Mouse (Mus musculus) G1E (cell line): ENCODE measurements around the gene H2-DMb2. TPM values are rescaled to one million over a fixed set of nuclear protein-coding genes. Genes with fewer than 3 reads are reported as not detected.
A peak's percentile ranks its signal among the peaks of the same experiment; 100 is the strongest.

Experiments
- ATAC-seq: 2 replicates; pipeline ENCODE4 v1.8.0; 2016; ENCODE audit warnings: mild to moderate bottlenecking; ENCODE audit not compliant: insufficient number of reproducible peaks, poor library complexity, low FRiP score, severe bottlenecking; ENCODE audit errors: extremely low read depth
- DNase-seq: peaks from one replicate; pipeline ENCODE4 v3.0.0; 2012; ENCODE audit warnings: low spot score
- H3K27me3 ChIP-seq: 2 replicates; pipeline ENCODE4 v1.6.1; 2012; ENCODE audit warnings: mild to moderate bottlenecking, low read length, inconsistent platforms; ENCODE audit not compliant: insufficient read depth
- H3K36me3 ChIP-seq: replicated peaks from 2 replicates; pipeline ENCODE3; 2012; ENCODE audit warnings: mild to moderate bottlenecking, inconsistent platforms
- H3K4me1 ChIP-seq: 2 replicates; pipeline ENCODE4 v1.6.1; 2012; ENCODE audit warnings: low read depth, low read length, inconsistent platforms, mixed read lengths; ENCODE audit not compliant: insufficient read depth
- H3K4me3 ChIP-seq: 2 replicates; pipeline ENCODE4 v1.5.1; 2012; ENCODE audit warnings: low read depth, mild to moderate bottlenecking, inconsistent platforms, low read length, moderate library complexity, mixed read lengths
- H3K9me3 ChIP-seq: replicated peaks from 2 replicates; pipeline ENCODE4 v1.6.1; 2012; ENCODE audit warnings: inconsistent platforms
- CTCF ChIP-seq: IDR thresholded peaks from 2 replicates; pipeline ENCODE4 v1.5.1; 2012; ENCODE audit warnings: low read depth, low read length, inconsistent platforms, mixed read lengths
- GATA1 ChIP-seq: IDR thresholded peaks from 2 replicates; pipeline ENCODE4 v1.6.1; 2012; ENCODE audit warnings: borderline replicate concordance, low read length, inconsistent platforms, mixed read lengths
- GATA2 ChIP-seq: IDR thresholded peaks from 2 replicates; pipeline ENCODE4 v1.6.1; 2012; ENCODE audit warnings: low read depth, low read length, inconsistent platforms, borderline replicate concordance
- POLR2AphosphoS5 ChIP-seq: IDR thresholded peaks from 2 replicates; pipeline ENCODE4 v1.6.1; 2012; ENCODE audit warnings: low read depth, low read length, inconsistent platforms; ENCODE audit not compliant: insufficient replicate concordance
- TAL1 ChIP-seq: conservative IDR thresholded peaks from 2 replicates; pipeline ENCODE4 v1.6.1; 2012; ENCODE audit warnings: low read depth, low read length, inconsistent platforms, mixed read lengths
- polyA plus RNA-seq: library from polyadenylated mRNA; stranded (reverse); fragments of >175 nt; gene quantifications from 2 replicates; pipeline ENCODE4 v1.2.3, GENCODE M21; 2012
- total RNA-seq, 2 experiments: library from RNA; stranded (forward) in 1 of 2; stranded (reverse) in 1 of 2; fragments of 200-1000 nt in 1 of 2; fragments of >200 nt in 1 of 2; fragmentation: Nextera tagmentation in 1 of 2; gene quantifications; 2 replicates each; pipeline ENCODE4 v1.2.3; 2014 to 2017

The H2-DMb2 gene
- total and polyA plus RNA-seq, 3 experiments: not detected

DNA sequence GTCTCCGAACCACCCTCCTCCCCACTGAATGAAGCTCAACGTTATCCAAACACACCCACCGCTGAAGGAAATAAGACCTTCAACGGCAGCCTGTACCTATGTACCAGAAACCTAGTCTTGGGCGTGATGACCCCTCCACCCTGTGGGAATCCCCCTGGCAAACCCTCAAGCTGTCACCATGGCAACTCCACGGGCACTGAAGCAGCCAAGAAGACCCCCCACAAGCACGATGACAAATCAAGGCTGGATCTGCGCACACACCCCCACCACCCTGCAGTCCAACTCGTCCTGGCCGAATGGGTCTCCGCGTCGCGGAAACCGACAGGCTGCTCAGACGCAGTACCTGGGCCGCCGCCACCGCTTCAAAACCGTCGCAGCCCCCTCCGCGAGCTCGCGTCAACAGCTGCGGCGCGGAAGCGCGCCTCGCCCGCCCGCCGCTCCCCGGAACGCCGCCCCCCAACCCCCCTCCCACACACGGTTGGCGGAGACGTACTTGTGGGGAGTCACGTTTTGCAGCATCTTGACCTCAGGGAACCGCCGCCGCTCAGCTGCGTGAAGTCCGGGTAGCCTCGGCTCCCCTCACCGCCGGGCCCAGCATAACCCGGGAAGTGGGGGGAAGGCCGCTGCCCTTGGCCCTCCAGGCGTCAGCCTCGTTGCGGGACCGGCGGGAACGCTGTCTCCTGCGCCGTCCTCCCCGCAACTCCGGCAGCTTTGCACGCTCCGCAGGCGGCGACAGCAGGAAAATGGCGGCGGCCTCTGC is 24.8 kb upstream of the H2-DMb2 start:
- peak; percentile 30 for DNase-seq
- no peaks in the 10 kb centered on the region for H3K9me3 ChIP-seq
- ATAC-seq: no peak
- H3K36me3 ChIP-seq: peaks cover 71% of the 10 kb centered on the region
- peaks cover 40% of the 10 kb centered on the region for H3K4me1 ChIP-seq
- no peak; the same call in 1 of the 2 replicates for TF ChIP-seq POLR2AphosphoS5
- TF ChIP-seq GATA2: no peak
- TF ChIP-seq GATA1: no peak
- TF ChIP-seq TAL1: no peak
- no peak for TF ChIP-seq CTCF
- peak overlapping the region; percentile 99 for H3K4me3 ChIP-seq
- no peaks in the 10 kb centered on the region for H3K27me3 ChIP-seq

- Histone ChIP-seq H3K4me1 (peaks cover 40% of the 10 kb centered on the region), H3K36me3 (peaks cover 69% of the 10 kb centered on the region)
- ATAC-seq: no peak
Measured at GRCm38 (mm10) chr17:34118873-34119248, 24.2 kb upstream of the H2-DMb2 start.

DNA sequence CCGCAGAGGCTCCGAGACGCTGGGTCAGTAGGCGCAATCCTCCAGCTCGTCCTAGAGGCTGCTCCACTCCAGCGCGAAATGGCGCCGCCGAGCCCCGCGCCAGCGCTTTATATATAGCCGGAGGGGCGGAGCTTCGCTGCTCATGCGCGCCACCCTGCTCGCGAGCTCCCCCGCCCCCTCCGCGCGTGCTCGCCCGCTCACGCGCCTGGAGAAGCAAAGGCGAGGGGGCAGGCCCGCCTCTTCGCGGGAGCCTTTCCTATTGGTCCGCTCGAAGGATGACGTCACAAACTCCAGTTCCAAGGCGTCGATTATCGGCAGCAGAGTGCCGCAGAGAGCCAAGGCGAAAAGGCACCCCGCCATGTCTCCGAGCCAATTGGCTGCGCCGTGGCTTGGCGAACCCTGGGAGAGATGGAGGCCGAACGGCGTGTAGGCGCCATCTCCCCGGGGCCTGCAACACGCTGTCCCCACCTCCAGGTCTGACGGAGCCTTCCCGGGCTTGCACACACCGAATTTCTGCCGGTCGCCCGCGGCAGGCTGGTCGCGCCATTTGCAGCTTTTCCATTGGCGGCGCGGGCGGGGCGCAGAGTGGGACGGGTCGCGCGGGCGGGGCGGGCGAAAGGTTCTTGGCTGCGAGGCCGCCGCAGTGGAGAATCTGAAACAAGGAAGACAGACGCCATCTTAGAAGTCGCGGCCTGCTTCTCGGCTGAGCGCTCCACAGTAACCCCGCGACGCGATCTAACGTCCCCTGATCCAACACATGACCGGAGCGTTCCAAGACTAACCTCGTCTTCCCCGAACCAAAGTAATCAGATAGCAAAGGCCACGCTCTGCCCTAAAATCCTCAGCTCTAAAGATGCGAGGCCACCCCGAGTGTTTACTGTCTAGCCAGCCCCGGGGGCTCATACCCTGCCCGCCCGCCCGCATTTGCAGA is 23.6 kb upstream of the H2-DMb2 start, which contains the start of gene H2-DMa:
Gene H2-DMa (plus strand): TSS at position 293 of the 931 bp plus-strand sequence.
- Histone ChIP-seq H3K36me3 (peaks cover 65% of the 10 kb centered on the region), H3K4me3 (peak within 1 kb of the TSS; percentile 99), H3K9me3 (no peaks in the 10 kb centered on the region), H3K4me1 (peaks cover 39% of the 10 kb centered on the region), H3K27me3 (no peaks in the 10 kb centered on the region)
- DNase-seq (peak; percentile 97), ATAC-seq (peak; percentile 58)
- TF ChIP-seq GATA2: no peak
- peak; percentile 98; the same call in 1 of the 2 replicates for TF ChIP-seq POLR2AphosphoS5
- TF ChIP-seq GATA1: no peak

More at GRCm38 (mm10) chr17:34118873-34119248, 24.2 kb upstream of the H2-DMb2 start:
- peak; percentile 76 for DNase-seq
- Histone ChIP-seq H3K9me3 (no peaks in the 10 kb centered on the region), H3K27me3 (no peaks in the 10 kb centered on the region), H3K4me3 (peak overlapping the region; percentile 99)
- no peak for TF ChIP-seq GATA1
- TF ChIP-seq POLR2AphosphoS5: no peak; the same call in 1 of the 2 replicates
- no peak for TF ChIP-seq CTCF
- TF ChIP-seq TAL1: no peak
- TF ChIP-seq GATA2: no peak

DNA sequence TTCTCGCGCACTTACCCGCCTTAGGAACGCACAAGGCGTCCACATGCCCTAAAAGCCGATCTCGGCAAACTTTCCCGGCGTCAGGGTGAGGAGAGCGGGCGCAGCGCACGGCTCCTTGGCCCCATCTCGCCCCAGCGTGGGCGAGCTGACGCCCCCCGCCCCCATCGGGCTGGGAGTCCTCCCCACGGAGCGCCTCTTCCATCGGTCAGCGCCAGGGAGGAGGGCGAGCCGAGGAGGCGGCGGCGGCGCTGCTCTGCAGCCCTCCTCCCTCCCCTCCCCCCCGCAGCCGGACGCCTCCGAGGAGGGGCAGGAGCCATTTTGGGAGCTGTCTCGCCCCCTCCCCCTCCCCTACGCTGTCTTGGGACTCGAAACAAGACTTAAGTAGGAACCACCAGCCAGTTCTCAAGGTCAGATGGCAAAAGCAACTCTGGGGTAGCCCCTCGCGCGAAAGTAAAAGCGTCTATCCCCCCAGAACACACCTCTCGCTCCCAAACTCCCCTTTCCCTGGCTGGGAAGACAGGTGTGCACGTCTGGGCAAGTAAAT is 22.9 kb upstream of the H2-DMb2 start:
- Histone ChIP-seq H3K27me3 (no peaks in the 10 kb centered on the region), H3K9me3 (no peaks in the 10 kb centered on the region), H3K4me1 (peaks cover 38% of the 10 kb centered on the region), H3K36me3 (peaks cover 60% of the 10 kb centered on the region), H3K4me3 (peak overlapping the region; percentile 99)
- ATAC-seq (no peak), DNase-seq (peak; percentile 79)
- 0 out of 2 replicates have a peak, but pooled peaks have one; percentile 69 for TF ChIP-seq POLR2AphosphoS5
- no peak for TF ChIP-seq TAL1

DNA sequence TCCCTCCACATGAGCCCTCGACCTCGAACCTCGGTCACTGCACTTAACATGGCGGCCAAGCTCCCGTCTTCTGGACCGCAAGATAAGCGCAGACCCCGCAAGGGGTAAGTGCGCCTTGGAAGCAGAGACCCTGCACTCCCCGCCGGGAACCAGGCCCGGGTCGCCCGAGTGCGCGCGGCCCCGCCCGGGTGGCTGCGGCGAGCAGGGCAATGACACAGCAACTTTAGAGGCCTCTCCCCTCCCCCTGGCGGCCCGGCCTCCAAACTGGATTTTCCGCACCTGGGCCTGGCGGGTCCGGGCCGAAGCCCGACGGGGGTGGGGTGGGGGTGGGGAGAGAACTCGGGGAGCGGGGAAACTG is 22.3 kb upstream of the H2-DMb2 start:
- peaks cover 59% of the 10 kb centered on the region for H3K36me3 ChIP-seq
- no peak for ATAC-seq

More for the DNA sequence above, 22.3 kb upstream of the H2-DMb2 start:
- H3K4me1 ChIP-seq: peaks cover 37% of the 10 kb centered on the region
- no peaks in the 10 kb centered on the region for H3K27me3 ChIP-seq
- H3K4me3 ChIP-seq: peak overlapping the region; percentile 99
- no peak for TF ChIP-seq TAL1
- no peak for TF ChIP-seq GATA2
- TF ChIP-seq GATA1: no peak
- TF ChIP-seq CTCF: no peak
- no peak for TF ChIP-seq POLR2AphosphoS5
- H3K9me3 ChIP-seq: no peaks in the 10 kb centered on the region
- peak; percentile 83 for DNase-seq
